Mouse (Mus musculus): Measurements from ENCODE around the gene Olfr1133.
"Not testable (repeated sequence)": the region's sequence is repeated elsewhere in the genome, so short reads cannot be mapped to it uniquely, and the experiment has no call there.

Olfr1133 gene

GRCm38 (mm10) chr2:87647274-87647673 is at the start of gene Olfr1133:
Gene Olfr1133, minus strand, starts transcription at chr2:87647374.
- no peak for DNase-seq (ENCODE audit: low spot score)

DNA sequence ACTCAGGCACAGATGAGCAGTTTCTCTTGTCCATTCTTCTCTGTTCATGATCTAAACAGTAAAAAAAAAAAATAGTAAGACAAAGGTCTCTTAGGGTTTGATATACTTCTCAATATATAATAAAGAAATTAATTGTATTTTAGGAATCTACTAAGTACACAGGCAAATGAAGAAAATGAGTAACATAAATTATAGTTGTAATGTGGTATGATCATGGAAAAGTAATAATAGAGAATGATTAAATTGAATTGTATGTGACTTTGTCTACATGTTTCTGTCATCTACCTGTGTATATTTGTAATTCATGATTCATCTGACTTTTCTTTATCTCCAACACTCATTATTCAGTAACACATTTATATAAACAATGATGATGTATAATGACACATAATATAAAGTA is 46.7 kb upstream of the Olfr1133 start, which contains the start of gene Olfr1136:
Gene Olfr1136 (minus strand): TSS at position 101 of the 400 bp plus-strand sequence.
- no peak for DNase-seq (ENCODE audit: low spot score)

DNA sequence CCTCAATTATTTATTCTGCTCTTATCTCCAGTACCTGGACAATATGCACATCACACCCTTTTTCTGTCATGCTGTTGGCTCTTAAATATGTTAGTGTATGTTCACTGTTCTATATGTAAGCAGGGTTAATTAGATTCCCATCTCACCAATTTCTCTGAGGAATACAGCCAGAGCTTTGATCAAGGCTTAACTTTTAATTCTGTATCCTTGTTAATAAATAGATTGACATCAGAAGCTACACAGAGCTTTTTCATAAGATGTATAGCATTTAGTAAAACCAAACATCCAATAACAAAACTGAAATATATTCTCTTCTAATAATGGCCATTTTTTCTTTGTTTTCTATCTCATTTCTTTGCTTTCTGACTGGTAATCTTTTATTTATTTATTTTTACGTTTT is 26.4 kb upstream of the Olfr1133 start, which contains the start of gene Olfr1135:
Gene Olfr1135 (minus strand): TSS at position 101 of the 400 bp plus-strand sequence.
- DNase-seq (ENCODE audit: low spot score): no peak

DNA sequence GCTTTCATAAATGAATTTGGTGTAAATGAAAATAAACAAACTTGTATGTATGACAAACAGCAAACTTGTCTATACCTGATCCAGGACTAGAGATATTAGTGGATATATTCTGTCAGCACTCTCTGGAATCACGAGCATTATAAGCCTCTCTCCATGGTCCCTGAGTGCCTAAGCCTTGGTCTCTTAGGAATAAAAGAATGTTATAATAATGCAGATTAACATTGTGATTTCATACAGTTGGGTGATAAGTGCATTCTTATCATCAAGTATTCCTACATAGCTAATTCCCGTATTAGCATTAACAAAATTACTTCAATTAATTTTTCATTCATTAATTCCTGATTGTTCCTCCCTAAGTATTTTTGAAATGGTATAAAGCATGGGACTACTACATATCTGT is 11.2 kb upstream of the Olfr1133 start, which contains the start of gene Olfr1134:
Gene Olfr1134 (minus strand): TSS at position 101 of the 400 bp plus-strand sequence.
- DNase-seq (ENCODE audit: low spot score): no peak

DNA sequence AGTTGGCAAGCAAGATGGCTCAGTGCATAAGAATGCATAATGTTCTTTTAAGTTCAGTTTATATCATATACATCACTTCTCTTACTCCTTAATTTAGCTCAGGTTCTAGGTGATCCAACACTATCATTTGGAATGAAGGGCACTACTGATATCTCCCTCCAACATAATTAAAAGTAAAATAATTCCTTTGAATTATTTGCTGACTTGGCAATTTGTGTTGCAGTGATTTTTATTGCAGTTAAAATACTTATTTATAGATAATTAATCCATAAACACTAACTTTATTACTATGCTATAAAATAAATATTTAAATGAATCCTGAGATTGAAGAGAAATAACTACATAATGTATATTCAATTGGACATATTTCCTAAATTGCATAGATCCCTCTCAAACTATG is 4.7 kb downstream of the Olfr1133 start:
- DNase-seq (ENCODE audit: low spot score): no peak

GRCm38 (mm10) chr2:87637435-87637834 is 9.7 kb downstream of the Olfr1133 start, which contains the start of gene Olfr1132:
Gene Olfr1132, minus strand, starts transcription at chr2:87637535.
- no peak for DNase-seq (ENCODE audit: low spot score)

DNA sequence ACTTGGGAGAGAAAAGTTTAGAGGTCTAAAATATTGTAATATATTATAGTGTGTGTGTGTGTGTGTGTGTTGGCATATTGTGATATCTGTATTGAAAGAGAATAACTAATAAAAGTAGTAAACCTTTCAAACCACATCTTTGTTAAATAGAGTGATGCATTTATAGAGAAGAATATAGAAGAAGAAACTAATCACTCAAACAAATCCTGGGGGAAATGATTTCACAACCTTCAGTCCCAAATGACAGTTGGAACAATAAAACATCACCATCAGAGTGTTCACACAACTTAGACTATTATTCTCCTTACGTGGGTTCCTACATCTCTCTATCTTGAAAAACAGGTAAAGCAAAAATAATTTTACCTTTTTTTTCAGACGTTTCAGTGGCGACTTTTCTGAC is 20.4 kb downstream of the Olfr1133 start, which contains the start of gene Olfr1131:
Gene Olfr1131 (plus strand): TSS at position 301 of the 400 bp plus-strand sequence.
- DNase-seq (ENCODE audit: low spot score): no peak

- not testable (repeated sequence) for DNase-seq (ENCODE audit: low spot score)
Measured at GRCm38 (mm10) chr2:87605912-87606311, 41.3 kb downstream of the Olfr1133 start, which contains the start of gene Olfr1130. Gene Olfr1130, plus strand, starts transcription at chr2:87606212.
